Mouse (Mus musculus) hindlimb bud, embryonic 11.5 days (tissue): ENCODE data around the gene Samd4b.
"Not testable (repeated sequence)": the region's sequence is repeated elsewhere in the genome, so short reads cannot be mapped to it uniquely, and the experiment has no call there.

Source experiments
- DNase-seq: peaks from one replicate; pipeline ENCODE4 v3.0.0-alpha.2; 2012; ENCODE audit warnings: low read depth, low spot score; ENCODE audit errors: extremely low spot score

Samd4b gene

DNA sequence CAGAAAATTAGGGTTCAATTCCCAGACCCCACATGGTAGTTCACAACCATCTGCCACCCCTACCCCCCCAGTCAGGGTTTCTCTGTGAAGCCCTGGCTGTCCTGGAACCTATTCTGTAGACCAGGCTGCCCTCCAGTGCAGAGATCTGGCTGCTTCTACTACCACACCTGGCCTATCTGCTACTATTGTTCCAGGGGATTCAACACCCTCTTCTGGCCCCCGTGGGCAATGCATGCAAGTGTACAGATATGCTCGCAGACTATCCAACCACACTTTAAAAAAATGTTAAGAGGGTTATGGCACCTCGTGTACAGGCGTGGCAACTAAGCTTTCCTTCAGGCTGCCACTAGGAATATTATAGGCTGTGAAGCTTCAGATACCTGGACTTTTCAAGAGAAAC, 185.1 kb downstream of the Samd4b start:
- DNase-seq: no peak

DNA sequence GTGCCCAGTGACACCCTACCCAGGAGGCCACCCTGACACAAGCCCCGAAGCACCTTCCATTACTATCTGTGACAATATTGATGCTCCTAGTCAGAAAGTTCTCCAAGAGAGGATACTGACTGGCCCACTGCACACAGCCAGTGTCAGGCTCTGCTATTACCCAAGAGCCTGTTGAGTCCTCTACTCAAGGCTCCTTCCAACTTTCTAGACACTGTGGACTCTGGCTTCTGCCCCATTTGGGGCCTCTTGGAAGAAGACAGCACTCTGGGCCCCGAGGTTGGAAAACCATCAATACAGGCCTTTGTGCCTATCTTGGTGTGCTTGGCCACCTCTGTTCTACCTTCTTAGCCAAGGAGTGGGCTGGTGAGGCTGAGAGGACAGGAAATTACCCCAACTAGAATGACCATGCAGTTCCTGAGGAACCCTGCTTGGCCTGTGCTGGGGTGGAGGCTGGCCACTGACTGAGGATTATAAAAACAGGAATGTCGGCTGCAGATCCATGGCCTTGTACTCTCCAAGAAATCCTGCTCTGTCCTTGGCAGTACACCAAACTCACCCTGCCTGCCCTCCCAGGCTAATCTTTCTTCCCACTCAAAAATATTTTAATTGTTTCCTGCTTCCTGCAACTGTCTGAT, 187.0 kb downstream of the Samd4b start:
- no peak for DNase-seq

DNA sequence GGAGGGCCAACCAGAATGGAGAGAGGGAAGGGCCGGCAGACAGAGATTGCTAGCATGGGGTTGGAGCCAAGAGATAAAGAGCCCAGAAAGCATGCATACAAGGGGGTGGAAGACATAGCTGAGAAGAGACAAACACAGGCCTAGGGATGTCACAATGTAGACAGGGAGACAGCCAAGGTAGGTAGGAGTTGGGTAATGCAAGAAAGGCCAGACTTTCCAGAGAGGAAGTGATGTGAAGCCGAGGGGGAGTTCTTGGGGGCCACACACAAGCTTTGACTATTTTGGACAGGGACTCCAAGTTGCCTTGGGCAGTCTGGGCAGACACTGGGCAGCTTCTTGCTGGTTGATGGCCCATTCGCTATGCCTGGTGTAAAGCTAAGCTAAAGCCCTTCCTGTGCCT, 196.0 kb downstream of the Samd4b start:
- no peak for DNase-seq

DNA sequence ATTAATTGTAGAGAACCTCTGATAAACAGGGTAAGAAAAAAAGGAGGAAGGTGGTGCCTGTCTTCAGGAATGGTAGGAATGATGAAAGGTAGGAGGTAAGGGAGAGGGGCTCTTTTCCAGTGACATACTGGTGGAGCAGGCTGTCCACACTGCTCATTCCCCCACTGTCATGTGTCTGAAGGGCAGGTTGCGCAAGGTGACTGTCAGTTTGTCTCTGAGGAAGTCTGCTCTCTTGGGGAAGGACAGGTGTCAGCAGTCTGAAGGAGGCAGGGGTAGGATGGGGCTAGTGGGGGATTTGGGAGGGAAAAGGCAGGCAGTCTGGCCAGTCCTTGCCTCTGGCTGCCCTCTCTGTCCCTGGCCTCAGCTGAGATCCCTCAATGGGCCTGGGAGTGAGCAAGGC, 196.9 kb downstream of the Samd4b start:
- no peak for DNase-seq

DNA sequence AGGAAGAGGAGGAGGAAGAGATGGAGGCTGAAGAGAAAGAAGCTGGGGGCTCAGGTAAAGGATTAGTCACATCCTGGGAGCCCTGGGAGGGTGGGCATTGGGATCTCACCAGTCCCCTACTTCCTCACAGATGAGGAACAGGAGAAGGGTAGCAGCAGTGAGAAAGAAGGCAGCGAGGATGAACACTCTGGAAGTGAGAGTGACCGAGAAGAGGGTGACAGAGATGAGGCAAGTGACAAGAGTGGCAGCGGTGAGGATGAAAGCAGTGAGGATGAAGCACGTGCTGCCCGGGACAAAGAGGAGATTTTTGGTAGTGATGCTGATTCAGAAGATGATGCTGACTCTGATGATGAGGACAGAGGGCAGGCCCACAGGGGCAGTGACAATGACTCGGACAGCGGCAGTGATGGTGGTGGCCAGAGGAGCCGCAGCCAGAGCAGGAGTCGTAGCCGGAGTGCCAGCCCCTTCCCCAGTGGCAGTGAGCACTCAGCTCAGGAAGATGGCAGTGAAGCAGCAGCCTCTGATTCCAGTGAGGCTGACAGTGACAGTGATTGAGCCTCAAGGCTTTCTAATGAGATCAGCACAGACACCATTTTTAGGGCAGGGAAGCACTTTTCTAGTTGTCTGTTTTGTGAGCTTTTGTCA, 199.1 kb downstream of the Samd4b start:
- DNase-seq: no peak

DNA sequence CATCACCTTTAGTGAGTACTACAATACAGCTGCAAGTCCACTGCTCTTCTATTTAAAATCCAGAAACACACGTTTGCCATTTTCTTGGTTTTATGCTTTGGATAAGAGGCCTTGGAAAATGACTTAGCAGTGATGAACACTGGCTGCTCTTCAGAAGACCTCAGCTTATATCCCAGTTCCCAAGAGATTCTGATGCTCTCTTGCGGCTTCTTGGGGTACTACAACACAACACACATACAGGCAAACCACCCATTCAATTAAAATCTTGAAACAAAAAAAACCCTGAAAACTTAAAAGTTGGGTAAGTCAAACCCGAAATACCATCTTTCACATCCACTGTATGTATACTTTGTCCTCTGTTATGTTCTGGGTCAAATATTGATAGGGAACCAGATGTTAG, 199.9 kb downstream of the Samd4b start:
- no peak for DNase-seq

DNA sequence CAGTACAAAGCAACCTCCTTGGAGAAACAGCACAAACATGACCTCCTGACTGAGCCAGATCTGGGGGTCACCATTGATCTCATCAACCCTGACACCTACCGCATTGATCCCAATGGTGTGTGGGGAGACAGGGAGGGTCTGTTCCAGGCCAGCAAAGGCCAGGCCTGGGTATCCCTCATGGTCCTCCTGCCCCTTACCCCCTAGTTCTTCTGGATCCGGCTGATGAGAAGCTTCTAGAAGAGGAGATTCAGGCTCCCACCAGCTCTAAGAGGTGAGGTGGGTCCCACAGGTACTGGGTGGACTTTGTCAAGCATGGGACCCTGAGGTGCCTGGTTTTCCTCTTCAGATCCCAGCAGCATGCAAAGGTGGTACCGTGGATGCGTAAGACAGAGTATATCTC, 202.5 kb downstream of the Samd4b start:
- no peak for DNase-seq

DNA sequence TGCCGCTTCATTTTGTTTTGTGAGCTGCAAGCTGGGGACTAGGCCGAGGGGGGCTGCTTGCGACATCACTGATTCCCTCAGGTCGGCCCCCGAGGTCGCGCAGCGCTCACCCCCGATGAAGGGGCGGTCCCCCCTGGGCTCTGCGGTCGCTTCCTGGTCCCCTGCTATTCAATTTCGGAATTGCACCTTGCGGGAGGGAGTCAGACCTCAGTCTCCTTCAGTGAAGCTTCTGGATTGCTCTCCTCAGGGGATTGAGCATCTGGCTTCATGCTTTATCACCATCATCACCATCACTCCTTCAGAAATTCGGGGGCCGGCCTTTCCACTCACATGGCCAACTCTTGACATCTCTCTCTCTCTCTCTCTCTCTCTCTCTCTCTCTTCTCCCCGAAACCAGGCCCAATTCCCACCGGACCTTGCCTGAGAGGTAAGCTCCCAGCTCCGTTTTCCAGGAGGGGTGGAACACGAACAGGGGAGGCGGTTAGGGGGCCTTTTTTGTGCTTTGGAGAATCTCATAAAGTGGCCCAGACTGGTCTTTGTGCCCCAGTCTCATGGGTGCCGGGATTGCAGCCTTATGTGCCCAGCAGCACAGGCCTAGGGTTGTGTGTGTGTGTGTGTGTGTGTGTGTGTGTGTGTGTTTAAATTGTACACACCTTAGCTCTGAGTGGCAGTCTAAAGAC, 204.5 kb downstream of the Samd4b start:
- DNase-seq: no peak

DNA sequence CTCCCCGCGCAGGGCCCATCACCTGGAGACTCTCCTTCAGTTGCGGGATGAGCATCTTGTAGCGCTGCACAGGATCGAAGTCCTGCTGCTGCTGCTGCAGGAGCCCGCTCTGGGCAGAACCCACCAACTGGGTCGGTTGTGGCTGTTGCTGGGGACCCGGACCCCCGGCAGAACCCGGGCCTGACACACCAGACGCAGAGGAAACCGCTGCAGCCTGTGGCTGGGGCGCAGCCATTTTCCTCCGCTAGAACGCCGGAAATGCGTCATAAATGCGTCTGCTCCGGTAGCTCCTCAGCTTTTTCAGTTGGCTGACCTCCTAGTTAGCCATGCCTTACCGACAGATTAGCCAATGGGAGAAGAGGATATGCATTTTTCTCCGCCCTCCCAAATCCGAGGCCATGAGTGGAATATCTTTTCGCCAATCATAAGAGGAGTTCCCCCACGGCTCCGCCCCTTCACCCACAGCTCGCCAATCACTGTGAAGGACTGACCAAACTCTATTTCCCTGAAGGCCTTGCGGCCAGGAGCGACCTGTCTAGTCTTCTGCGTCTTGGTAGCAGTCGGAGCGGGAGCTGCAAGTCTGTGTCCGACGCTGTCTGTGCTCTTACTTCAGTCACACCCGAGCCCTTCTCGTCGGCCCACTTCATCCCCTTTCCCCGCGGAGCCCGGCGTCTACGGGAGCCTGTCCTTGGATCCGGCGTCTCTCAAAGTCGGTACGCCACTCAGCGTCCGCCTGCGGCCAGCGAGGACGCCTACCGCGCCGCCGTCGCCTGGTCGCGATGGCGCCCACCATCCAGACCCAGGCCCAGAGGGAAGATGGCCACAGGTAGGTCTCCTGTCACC, 205.3 kb downstream of the Samd4b start, which contains the start of the genes Med29 and Paf1:
Gene Med29 (minus strand): TSS at position 280 of the 843 bp plus-strand sequence.
Gene Paf1 (plus strand): TSS at position 523 of the 843 bp plus-strand sequence.
- DNase-seq: peak; percentile 98

DNA sequence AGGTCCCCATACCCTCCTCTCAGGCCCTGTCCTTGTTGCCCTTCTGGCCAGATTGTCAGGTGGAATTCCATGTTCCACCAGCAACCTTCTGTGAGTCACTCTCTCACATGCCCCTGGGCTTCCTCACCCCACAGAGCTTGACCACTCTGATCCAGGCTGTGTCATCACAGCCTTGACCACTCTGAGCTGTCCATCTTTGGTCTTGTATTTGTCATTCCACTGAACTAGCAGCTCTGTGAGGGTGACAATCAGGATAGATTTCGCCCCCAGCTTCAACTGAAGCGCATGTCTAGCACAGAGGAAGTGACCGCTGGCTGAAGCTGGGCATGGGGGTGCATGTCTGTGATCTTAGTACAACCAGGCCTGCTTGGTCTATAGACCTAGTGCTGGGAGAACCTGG, 207.6 kb downstream of the Samd4b start:
- no peak for DNase-seq

DNA sequence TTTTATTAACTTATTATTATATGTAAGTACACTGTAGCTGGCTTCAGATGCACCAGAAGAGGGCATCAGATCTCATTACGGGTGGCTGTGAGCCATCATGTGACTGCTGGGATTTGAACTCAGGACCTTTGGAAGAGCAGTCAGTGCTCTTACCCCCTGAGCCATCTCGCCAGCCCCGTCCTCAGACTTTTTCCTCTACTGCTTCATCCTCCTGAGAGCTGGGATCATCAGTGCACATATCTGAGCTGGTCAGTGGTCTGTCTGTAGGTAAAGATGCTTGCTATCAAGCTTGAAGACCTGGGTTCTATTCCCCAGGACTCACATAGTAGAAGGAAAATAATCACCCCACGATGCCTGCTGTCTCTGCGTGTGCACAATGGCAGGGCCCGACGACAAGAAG, 210.6 kb downstream of the Samd4b start:
- not testable (repeated sequence) for DNase-seq

DNA sequence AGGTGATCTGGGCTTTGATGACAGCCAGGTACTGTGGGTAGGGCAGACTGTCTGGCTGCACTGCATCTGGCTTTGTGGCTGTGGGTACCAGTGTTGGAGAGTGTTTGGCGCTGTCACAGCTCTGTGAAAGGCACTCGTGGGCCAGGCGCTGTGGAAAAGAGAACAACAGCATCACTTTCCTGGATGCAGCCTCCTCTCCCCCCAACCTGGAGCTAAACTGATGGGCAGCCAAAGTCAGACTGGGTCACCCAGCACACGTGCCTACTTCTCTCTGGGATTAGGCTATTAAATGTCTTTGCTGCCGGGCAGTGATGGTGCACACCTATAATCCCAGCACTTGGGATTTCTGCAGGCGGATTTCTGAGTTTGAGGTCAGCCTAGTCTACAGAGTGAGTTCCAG, 211.1 kb downstream of the Samd4b start:
- not testable (repeated sequence) for DNase-seq

DNA sequence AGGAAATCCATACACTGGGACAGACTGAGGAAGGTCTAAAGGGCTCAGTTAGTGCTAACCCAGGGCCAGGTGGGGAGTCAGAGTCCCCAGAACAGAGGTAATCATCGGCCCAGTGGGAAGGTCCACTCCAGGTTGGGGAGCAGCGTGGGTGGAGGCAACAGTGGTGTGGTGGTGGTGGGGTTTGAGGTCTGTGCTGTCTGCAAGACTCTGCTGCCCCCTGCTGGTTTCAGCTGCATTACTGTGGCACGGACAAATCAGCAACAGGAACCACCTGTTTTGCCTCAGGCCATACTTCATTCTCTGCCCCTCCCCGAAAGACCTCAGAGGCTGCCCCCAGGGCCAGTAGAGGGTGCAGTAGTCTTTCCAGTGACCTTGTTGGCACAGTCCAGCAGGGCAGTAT, 211.5 kb downstream of the Samd4b start:
- no peak for DNase-seq

DNA sequence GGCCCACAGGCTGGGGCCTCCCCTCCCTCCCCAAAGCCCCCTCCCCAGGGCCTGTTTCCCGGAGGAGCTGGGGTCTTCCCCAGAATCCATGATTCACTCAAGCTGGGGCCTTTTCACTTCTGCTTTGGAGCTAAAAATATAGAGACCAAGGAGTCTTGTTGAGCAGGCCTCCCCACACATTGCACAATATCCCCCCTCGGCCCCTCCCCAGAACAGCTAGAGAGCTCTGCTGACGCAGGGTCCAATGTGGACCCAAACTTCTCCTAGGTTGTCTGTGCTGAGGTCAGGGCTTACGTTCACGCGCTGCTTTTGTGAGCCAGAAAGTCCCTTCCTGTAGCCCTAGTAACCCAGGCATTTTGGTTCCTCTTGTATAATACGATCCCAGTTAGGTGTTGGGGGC, 211.9 kb downstream of the Samd4b start:
- no peak for DNase-seq

DNA sequence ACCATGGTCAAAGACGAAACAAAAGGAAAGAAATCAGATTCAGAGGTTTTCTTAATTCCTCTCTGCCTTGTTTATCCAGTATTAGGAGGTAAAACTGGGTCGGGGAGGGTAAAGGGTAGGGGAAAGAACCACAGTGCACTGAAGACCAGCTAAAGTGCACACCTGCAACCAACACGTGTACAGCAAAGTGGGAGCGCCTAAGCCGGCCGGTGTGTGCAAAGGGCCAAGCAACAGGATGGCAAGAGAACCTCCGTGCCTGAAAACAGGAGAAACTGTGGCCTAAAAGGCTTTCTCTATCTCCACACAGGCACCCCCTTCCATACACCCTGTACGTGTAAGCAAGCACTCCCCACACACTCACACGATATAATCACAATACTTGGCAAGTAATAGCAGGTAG, 212.7 kb downstream of the Samd4b start:
- no peak for DNase-seq

DNA sequence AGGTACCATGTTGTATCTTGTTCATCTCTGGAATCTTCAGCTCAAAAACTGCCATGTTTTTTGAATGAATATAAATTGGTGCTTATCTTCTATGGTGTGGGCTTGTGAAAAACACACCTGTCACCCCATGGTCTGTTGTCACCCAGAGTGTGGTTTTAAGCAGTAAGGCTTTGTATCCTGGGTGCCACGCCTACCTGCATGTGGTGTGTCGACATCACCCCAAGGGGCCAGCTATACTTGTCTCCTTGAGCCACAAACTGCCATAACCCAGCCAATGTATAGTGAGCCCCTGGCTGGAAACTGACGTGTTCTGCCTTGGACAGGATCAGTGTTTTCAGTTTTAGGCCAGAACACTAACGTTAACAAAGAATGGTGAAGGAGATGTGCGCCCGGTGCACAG, 213.8 kb downstream of the Samd4b start:
- no peak for DNase-seq

DNA sequence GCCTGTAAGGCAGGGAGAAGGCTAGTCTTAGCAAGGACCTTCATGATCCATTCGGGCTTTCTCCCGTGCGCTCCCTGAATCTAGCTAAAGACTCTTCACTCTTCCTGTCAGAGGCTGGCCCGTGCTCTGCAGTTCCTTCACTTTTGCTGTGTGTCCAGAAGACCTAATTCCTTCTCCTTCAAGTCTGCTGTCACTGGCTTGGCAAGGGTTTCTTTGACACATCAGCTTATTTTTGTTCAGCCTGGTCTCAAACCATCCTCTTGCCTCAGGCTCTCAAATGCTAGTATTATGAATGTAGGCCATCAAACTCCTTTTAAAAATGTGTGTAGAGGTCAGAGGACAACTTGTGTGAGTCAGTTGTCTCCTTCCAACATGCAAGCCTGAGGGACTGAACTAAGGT, 214.3 kb downstream of the Samd4b start:
- DNase-seq: no peak

DNA sequence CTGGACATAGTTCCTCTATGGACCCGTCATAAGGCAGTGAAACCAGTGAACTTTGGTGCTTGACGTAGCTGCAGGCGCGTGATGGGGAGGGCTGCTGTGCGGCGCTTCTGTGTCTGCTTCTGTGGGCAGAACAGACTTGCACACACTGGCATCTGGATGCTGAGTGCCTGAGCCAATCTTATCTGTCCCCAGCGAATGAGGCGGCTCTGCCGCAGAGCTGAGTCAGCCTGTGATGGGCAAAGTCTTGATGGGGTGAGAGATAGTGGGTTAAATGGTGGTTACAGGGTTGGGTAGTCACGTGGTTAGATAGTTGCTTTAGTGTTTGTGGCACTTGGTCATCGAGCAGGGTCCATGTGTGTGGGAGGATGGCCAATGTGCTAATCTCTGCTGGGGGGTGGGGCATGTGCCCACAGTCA, 215.0 kb downstream of the Samd4b start:
- no peak for DNase-seq

DNA sequence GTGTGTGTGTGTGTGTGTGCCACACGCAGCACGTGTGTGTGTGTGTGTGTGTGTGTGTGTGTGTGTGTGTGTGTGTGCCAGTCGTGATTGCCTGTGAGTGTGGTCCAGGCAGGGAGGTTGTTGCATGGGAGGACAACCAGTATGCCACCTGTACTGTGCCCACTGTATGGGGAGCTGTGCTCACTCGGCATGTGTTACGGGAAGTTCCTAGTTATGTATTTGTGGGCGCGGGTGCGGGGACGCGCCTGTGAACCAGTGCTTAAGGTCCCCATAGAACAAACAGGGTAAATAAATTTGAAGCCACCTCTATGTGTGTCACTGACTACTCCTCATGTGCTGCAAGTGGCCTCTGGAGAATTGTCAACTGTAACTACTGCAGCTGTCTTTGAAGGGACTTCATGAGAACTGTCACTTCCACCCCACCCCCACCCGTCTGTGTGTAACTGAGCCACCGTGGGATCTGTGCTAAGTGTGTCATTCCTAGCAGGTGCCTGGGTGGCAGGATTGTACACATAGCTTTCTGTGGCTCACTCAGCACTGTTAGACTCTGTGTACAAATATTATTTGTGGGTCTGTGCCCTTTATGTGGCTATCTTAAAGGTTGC, 215.5 kb downstream of the Samd4b start:
- DNase-seq: no peak

DNA sequence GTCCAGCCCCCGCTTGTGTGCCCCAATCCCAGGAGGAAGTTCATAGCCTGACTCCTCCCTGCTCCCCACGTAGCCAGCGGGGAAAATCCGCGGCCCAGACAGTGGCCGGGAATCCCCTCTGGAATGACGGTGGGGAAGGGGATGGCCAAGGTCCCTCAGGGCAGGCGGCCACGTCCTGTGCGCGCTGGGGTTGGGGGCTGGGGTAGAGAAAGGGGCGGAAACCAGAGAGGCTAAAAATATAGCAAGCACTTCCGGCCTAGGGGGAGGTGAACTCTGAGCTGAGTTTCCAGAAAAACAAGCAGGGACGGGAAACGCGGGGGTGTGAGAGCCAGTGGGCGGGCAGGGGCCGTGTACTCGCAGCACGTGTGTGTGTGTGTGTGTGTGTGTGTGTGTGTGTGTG, 216.0 kb downstream of the Samd4b start:
- no peak for DNase-seq
